Mouse (Mus musculus) cerebellum, adult 2 months (tissue): Measurements from ENCODE around the gene Agpat2. TPM values are rescaled to one million over a fixed set of nuclear protein-coding genes. Genes with fewer than 3 reads are reported as not detected.

Experiments used
- DNase-seq, 2 experiments: peaks; one replicate each; pipeline ENCODE4 v3.0.0; 2021
- H3K27ac ChIP-seq: fragments of 200-500 bp; 2 replicates; pipeline ENCODE4 v1.5.1; 2012; ENCODE audit warnings: low read length, control low read depth, inconsistent platforms; ENCODE audit not compliant: insufficient read depth
- H3K27me3 ChIP-seq: fragments of 200-500 bp; 2 replicates; pipeline ENCODE4 v1.6.1; 2012; ENCODE audit warnings: inconsistent platforms, mild to moderate bottlenecking, low read length, moderate library complexity; ENCODE audit not compliant: control insufficient read depth, insufficient read depth
- H3K4me1 ChIP-seq: fragments of 200-500 bp; 2 replicates; pipeline ENCODE4 v1.6.1; 2011; ENCODE audit warnings: low read length; ENCODE audit not compliant: control insufficient read depth, insufficient read depth
- H3K4me3 ChIP-seq: fragments of 200-500 bp; replicated peaks from 2 replicates; pipeline ENCODE3; 2011; ENCODE audit warnings: mild to moderate bottlenecking, low read depth, low read length, control low read depth; ENCODE audit not compliant: insufficient read depth
- CTCF ChIP-seq: fragments of 200-500 bp; IDR thresholded peaks from 2 replicates; pipeline ENCODE4 v1.5.1; 2011; ENCODE audit warnings: low read depth, mild to moderate bottlenecking, control low read depth, low read length, moderate library complexity, borderline replicate concordance; ENCODE audit not compliant: insufficient read depth
- POLR2A ChIP-seq: fragments of 200-500 bp; IDR thresholded peaks from 2 replicates; pipeline ENCODE4 v1.6.1; 2011; ENCODE audit warnings: low read length, control low read depth, borderline replicate concordance; ENCODE audit not compliant: insufficient read depth
- WGBS: fragments of 180-500 bp; shearing (Covaris S2); methylation state at CpG from one replicate; pipeline ENCODE4 v1.1.7; 2018; 5-methylcytosine and 5-hydroxymethylcytosine counted together
- polyA plus RNA-seq: library from polyadenylated mRNA; depleted of rRNA; stranded (reverse); fragments of >200 nt; gene quantifications from 2 replicates; pipeline ENCODE4 v1.2.3, GENCODE M21; 2012; rRNA removed

Agpat2 gene
- polyA plus RNA-seq, 1 experiment = 2.6 TPM

DNA sequence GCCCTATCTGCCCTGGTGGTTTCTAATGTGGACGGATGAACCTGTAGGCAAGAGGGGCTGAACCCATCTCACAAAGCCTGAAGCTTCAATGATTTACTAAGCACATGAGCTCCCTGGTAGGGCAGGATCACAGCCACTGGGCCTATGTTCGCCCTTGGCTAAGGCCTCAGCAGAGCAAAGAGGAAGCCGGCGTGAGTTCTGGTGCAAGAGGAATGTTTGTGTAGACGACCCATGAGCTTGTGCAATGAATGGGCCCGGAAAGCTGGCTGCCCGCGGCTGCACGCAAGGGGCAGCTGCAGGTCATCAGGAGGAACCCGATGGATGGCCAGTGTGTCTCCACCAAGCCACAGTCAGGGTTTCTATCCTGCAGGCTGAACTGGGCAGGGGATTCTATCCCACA is 54.4 kb downstream of the Agpat2 start:
- Histone ChIP-seq H3K27me3 (no peaks in the 10 kb centered on the region), H3K4me3 (no peak overlapping the region), H3K27ac (no peak overlapping the region), H3K4me1 (peaks cover 6% of the 10 kb centered on the region)
- DNase-seq = no peak
- 84% methylated on average over 10 of the region's 10 CpGs for WGBS
- TF ChIP-seq POLR2A = no peak
- TF ChIP-seq CTCF = no peak

DNA sequence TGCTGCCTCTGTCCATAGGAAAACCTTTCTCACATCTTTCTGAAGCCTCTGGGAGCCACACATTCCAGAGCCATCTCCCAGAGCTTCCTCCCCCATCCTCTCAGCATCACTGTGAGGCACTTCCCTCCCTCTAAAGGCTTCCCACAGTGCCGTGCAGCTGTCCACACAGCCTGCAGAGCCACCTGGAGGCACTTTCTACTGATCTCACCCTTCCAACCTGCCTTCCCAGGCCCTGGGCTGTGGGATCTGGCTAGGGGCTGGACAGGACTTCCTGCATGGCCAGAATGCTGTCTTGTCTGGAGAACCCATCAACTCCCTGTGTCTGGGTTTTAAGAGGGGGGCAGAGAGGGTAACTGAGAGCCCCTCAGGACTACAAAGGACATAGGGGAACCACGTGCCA is 56.7 kb downstream of the Agpat2 start:
- DNase-seq = peak; percentile 33 to 37
- Histone ChIP-seq H3K4me1 (peaks cover 6% of the 10 kb centered on the region; the same call in 1 of the 2 replicates), H3K27me3 (no peaks in the 10 kb centered on the region), H3K27ac (no peak overlapping the region), H3K4me3 (no peak overlapping the region)
- TF ChIP-seq CTCF = peak; percentile 18; the same call in 1 of the 2 replicates
- TF ChIP-seq POLR2A = no peak
- 49% methylated on average over 2 of the region's 2 CpGs for WGBS

DNA sequence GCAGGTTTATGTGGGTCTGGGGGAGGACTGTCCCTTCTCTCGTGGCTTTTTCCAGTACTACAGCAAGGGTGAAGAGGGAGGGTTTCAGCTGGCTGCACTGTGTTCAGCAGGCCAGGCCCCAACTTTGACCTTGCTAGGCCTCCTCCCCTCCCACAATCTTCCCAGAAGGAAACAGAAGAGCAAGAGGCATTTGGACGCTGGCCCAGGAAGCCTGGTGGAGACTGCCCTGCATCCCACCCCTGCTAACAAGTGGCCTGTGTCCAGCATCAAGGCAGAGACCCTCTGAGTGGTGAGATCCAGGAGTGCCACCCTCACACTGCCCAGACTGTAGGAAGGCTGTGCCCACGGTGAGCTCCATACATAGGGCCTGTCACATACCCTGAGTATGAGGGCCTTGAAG is 60.0 kb downstream of the Agpat2 start:
- H3K27ac ChIP-seq = no peak overlapping the region
- WGBS = 28% methylated on average over 3 of the region's 3 CpGs
- TF ChIP-seq CTCF = no peak
- TF ChIP-seq POLR2A = no peak
- no peaks in the 10 kb centered on the region for H3K27me3 ChIP-seq
- H3K4me3 ChIP-seq = no peak overlapping the region
- DNase-seq = no peak
- peaks cover 6% of the 10 kb centered on the region; the same call in 1 of the 2 replicates for H3K4me1 ChIP-seq

DNA sequence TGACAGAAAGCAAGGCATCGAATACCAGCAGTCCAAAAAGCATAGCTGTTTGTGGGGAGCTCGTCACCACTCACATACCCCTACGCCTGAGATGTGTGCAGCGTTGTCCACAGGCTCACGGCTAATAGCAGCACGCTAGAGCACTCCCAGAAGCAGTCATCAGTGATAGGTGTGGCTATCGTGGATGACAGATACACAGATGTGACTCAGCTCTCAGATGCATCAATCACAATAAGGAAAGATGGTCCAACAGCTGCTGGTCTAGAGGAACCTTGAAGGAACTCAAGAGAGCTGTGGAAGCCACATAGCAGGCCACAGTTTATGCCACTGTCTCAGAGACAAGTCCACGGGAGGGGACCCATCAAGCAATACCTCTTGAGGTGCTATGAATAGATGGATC is 60.4 kb downstream of the Agpat2 start:
- H3K27me3 ChIP-seq = no peaks in the 10 kb centered on the region
- DNase-seq = no peak
- WGBS = 90% methylated on average over 8 of the region's 8 CpGs
- TF ChIP-seq POLR2A (no peak), CTCF (no peak)
- no peak overlapping the region for H3K4me3 ChIP-seq
- H3K27ac ChIP-seq = no peak overlapping the region
- H3K4me1 ChIP-seq = peaks cover 6% of the 10 kb centered on the region; the same call in 1 of the 2 replicates

DNA sequence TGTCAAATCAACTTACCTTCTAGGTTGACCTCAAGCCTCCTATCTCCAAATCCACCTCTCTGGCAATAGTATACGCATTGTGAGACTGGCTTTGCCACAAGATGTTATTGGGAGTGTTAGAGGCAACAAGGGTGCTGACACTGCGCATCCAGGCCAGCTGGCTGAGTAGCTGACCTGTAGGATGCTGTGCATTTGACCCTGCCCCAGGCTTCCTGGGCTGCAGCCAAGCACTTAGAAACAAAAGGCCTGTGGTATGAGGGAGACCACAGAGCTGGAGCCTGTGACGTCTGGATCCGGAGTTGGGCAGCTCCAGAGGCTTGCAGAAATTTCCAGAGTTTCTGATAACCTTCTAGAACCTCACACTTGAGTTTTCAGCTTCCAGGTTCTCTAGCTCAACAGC is 61.1 kb downstream of the Agpat2 start:
- WGBS = 47% methylated on average over 4 of the region's 4 CpGs
- no peak for DNase-seq
- Histone ChIP-seq H3K27me3 (no peaks in the 10 kb centered on the region), H3K4me1 (peaks cover 6% of the 10 kb centered on the region; the same call in 1 of the 2 replicates), H3K27ac (no peak overlapping the region), H3K4me3 (no peak overlapping the region)
- TF ChIP-seq POLR2A (no peak), CTCF (no peak)

Other genes starting within 250 kb of the Agpat2 start
- 5.7 and 6.2 TPM in 2 replicates for gene Card9, start 243.5 kb downstream of the Agpat2 start, polyA plus RNA-seq
- 59.2 and 63.9 TPM in 2 replicates for gene Snapc4, start 223.8 kb downstream of the Agpat2 start, polyA plus RNA-seq
- 288 and 289 TPM in 2 replicates for gene Entr1, start 215.1 kb downstream of the Agpat2 start, polyA plus RNA-seq
- 98.2 and 104 TPM in 2 replicates for gene Pmpca, start 215.1 kb downstream of the Agpat2 start, polyA plus RNA-seq
- gene Inpp5e, start 195.2 kb downstream of the Agpat2 start, polyA plus RNA-seq = 60.2 and 67.9 TPM in 2 replicates
- gene Sec16a, start 159.2 kb downstream of the Agpat2 start, polyA plus RNA-seq = 43.2 and 44.6 TPM in 2 replicates
- 10.5 and 11.6 TPM in 2 replicates for gene Notch1, start 87.8 kb downstream of the Agpat2 start, polyA plus RNA-seq
- gene Egfl7, start 24.4 kb downstream of the Agpat2 start, polyA plus RNA-seq = 87.1 and 93.0 TPM in 2 replicates
- not detected in 2 replicates for gene Gm20532, start 17.8 kb downstream of the Agpat2 start, polyA plus RNA-seq
- gene Fam69b, start 24.0 kb upstream of the Agpat2 start, polyA plus RNA-seq = 147 and 155 TPM in 2 replicates
- not detected in 2 replicates for gene Lcn4, start 66.9 kb upstream of the Agpat2 start, polyA plus RNA-seq